Mouse (Mus musculus): Measurements from ENCODE around the gene St6galnac3. TPM values are rescaled to one million over a fixed set of nuclear protein-coding genes. Genes with fewer than 3 reads are reported as not detected.
A peak's percentile ranks its signal among the peaks of the same experiment; 100 is the strongest.

St6galnac3 gene
- total RNA-seq (2012; rRNA removed) (0.08 and 0.13 TPM in 2 replicates), total RNA-seq (2014; rRNA removed) (0.38 and 0.43 TPM in 2 replicates), polyA plus RNA-seq (2012; ENCODE audit: insufficient read length, low read depth) (0.25 and 1.1 TPM in 2 replicates)

- no peak within 1 kb of the TSS for H3K27ac ChIP-seq (ENCODE audit: insufficient read depth, low read depth)
- no peaks in the 10 kb centered on the region for H3K36me3 ChIP-seq (replicated peaks in 1 of 2; ENCODE audit: control insufficient read depth in 1 of 2, insufficient read depth in 1 of 2, low read length in 1 of 2)
- dilution Hi-C loops (cut with MboI; ENCODE audit: extremely low pct_ligation_motif_present, extremely low pct_unique_long_range_greater_than_20kb, low sequenced_read_pairs) = no loop called here
- H3K9me3 ChIP-seq (replicated peaks; ENCODE audit: low read length) = no peaks in the 10 kb centered on the region
- H3K27me3 ChIP-seq (replicated peaks) = peaks cover 31% of the 10 kb centered on the region
- H3K4me3 ChIP-seq (replicated peaks in 1 of 3; ENCODE audit: low read depth in 2 of 3, low read length in 2 of 3, poor library complexity in 1 of 3) = peak within 1 kb of the TSS; percentile 28 to 57 (median 49)
- peak; percentile 84 for DNase-seq (ENCODE audit: extremely low read depth)
- H3K4me1 ChIP-seq (ENCODE audit: control insufficient read depth in 1 of 2, insufficient read depth in 2 of 2) = peaks cover 12 to 45% of the 10 kb centered on the region in 2 experiments
- in situ Hi-C loops (cut with MboI; ENCODE audit: low pct_ligation_motif_present, low pct_unique_long_range_greater_than_20kb, low sequenced_read_pairs) = loop anchor here (10.0 kb wide), 1 partner anchor 50 kb away; no protein-coding TSS in a partner anchor
- H3K9ac ChIP-seq (ENCODE audit: insufficient read depth, low read depth) = 0 out of 2 replicates have a peak within 1 kb of the TSS, but pooled peaks have one; percentile 3
- H3K4me2 ChIP-seq (ENCODE audit: insufficient read depth, low read depth, poor library complexity, severe bottlenecking) = peak within 1 kb of the TSS; percentile 94
- no peaks in the 10 kb centered on the region for H3K79me2 ChIP-seq (replicated peaks; ENCODE audit: control insufficient read depth, extremely low read depth, insufficient read depth, poor library complexity, severe bottlenecking)
- TF ChIP-seq ZNF384 (IDR thresholded peaks at IDR 0.05; ENCODE audit: low read depth, low read length) = peak; percentile 43; the same call in 1 of the 2 replicates
- peak; percentile 15; the same call in 1 of the 2 replicates for TF ChIP-seq SMC3 (IDR thresholded peaks at IDR 0.05; ENCODE audit: low read depth, low read length)
- TF ChIP-seq EP300 (IDR thresholded peaks at IDR 0.05; ENCODE audit: low read length) = no peak
- no peak for TF ChIP-seq GABPA (IDR thresholded peaks at IDR 0.05; ENCODE audit: insufficient replicate concordance, low read depth, low read length)
- TF ChIP-seq RAD21 (IDR thresholded peaks at IDR 0.05; ENCODE audit: low read depth, low read length) = peak; percentile 2
- TF ChIP-seq POLR2AphosphoS2 (IDR thresholded peaks at IDR 0.05; ENCODE audit: low read depth, low read length) = no peak
- no peak for TF ChIP-seq SIN3A (IDR thresholded peaks at IDR 0.05; ENCODE audit: low read length)
- TF ChIP-seq USF2 (conservative IDR thresholded peaks at IDR 0.05; ENCODE audit: low read depth, low read length) = peak; percentile 85
- TF ChIP-seq NRF1 (IDR thresholded peaks at IDR 0.05; ENCODE audit: low read depth, low read length) = no peak
- TF ChIP-seq MAZ (IDR thresholded peaks at IDR 0.05; ENCODE audit: low read depth, low read length) = no peak
- TF ChIP-seq CHD2 (IDR thresholded peaks at IDR 0.05; ENCODE audit: low read length) = no peak
- TF ChIP-seq JUN (IDR thresholded peaks at IDR 0.05; ENCODE audit: insufficient read depth, low read depth, low read length) = no peak
- peak; percentile 98 for TF ChIP-seq BHLHE40 (IDR thresholded peaks at IDR 0.05; ENCODE audit: low read depth, low read length)
- TF ChIP-seq MAX (IDR thresholded peaks at IDR 0.05; ENCODE audit: low read length) = peak; percentile 89
- TF ChIP-seq MAFK (IDR thresholded peaks at IDR 0.05; ENCODE audit: insufficient replicate concordance, low read length) = no peak
- TF ChIP-seq ZMIZ1 (IDR thresholded peaks at IDR 0.05; ENCODE audit: low read depth, low read length) = 0 out of 2 replicates have a peak, but pooled peaks have one; percentile 22
- TF ChIP-seq IRF4 (IDR thresholded peaks at IDR 0.05; ENCODE audit: low read depth, low read length) = no peak
- TF ChIP-seq RCOR1 (conservative IDR thresholded peaks at IDR 0.05; ENCODE audit: low read depth, low read length) = 0 out of 2 replicates have a peak, but pooled peaks have one; percentile 35
- no peak for TF ChIP-seq TBP (conservative IDR thresholded peaks at IDR 0.05; ENCODE audit: low read depth, low read length)
- no peak for TF ChIP-seq HCFC1 (IDR thresholded peaks at IDR 0.05; ENCODE audit: low read depth, low read length)
- TF ChIP-seq MEF2A (IDR thresholded peaks at IDR 0.05; ENCODE audit: borderline replicate concordance, low read depth, low read length) = no peak
- TF ChIP-seq ELF1 (IDR thresholded peaks at IDR 0.05; ENCODE audit: low read depth, low read length) = 0 out of 2 replicates have a peak, but pooled peaks have one; percentile 15
- no peak; the same call in 1 of the 2 replicates for TF ChIP-seq POLR2A (IDR thresholded peaks at IDR 0.05; ENCODE audit: low read depth, low read length)
- TF ChIP-seq ZC3H11A (IDR thresholded peaks at IDR 0.05; ENCODE audit: low read depth, low read length) = no peak
- TF ChIP-seq E2F4 (IDR thresholded peaks at IDR 0.05; ENCODE audit: insufficient replicate concordance, low read depth, low read length) = no peak
- peak; percentile 32; the same call in 1 of the 2 replicates for TF ChIP-seq NELFE (IDR thresholded peaks at IDR 0.05; ENCODE audit: low read depth, low read length)
- TF ChIP-seq CHD1 (IDR thresholded peaks at IDR 0.05; ENCODE audit: low read depth, low read length) = no peak
- TF ChIP-seq CTCF (conservative IDR thresholded peaks at IDR 0.05 in 1 of 2, IDR thresholded peaks at IDR 0.05 in 1 of 2; ENCODE audit: low read depth in 2 of 2, low read length in 2 of 2) = peak in 1 of 2 experiments; percentile 39; a peak in 2 of 4 replicates
- 0 out of 2 replicates have a peak, but pooled peaks have one; percentile 22 for TF ChIP-seq MYC (IDR thresholded peaks at IDR 0.05; ENCODE audit: low read depth, low read length)
- no peak for TF ChIP-seq MXI1 (IDR thresholded peaks at IDR 0.05; ENCODE audit: low read depth, low read length)
- TF ChIP-seq KAT2A (IDR thresholded peaks at IDR 0.05; ENCODE audit: insufficient replicate concordance, low read length) = no peak
- TF ChIP-seq JUND (conservative IDR thresholded peaks at IDR 0.05; ENCODE audit: low read depth, low read length) = no peak
- TF ChIP-seq TCF12 (IDR thresholded peaks at IDR 0.05; ENCODE audit: low read depth, low read length) = no peak
- TF ChIP-seq PAX5 (IDR thresholded peaks at IDR 0.05; ENCODE audit: low read length) = no peak
- 0 out of 2 replicates have a peak, but pooled peaks have one; percentile 37 for TF ChIP-seq UBTF (IDR thresholded peaks at IDR 0.05; ENCODE audit: low read depth, low read length)
- peak; percentile 93 for TF ChIP-seq USF1 (IDR thresholded peaks at IDR 0.05; ENCODE audit: low read depth, low read length)
- no peak for TF ChIP-seq ETS1 (conservative IDR thresholded peaks at IDR 0.05; ENCODE audit: low read depth, low read length)
Measured at GRCm38 (mm10) chr3:153724701-153725668, at the start of gene St6galnac3. TSS of gene St6galnac3 (minus strand) at chr3:153725174.

All from CH12.LX (cell line).